Mouse (Mus musculus): ENCODE data around the gene Stpg2.

The Stpg2 gene

DNA sequence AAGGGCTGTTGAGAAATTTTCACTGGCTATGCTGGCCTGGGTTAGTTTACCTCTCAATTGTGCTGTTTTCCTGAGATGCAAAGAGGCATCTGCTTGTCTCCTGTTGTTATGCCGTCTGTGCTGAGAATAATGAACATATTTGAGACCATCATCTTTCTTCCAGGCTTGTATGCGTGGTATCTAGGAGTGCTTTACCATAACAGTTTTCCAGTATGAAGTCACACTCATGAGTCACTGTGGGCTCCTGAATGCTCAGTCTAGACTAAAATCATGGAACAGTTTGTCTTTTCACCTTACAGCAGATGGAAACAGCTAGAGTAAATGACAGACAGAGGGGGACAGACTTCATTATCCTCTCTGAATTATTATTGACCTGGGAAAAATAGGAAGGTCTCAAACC, 527.7 kb downstream of the Stpg2 start:
- DNase-seq (ENCODE audit: low spot score), result no peak

GRCm38 (mm10) chr3:139739388-139739787, 533.9 kb downstream of the Stpg2 start:
- no peak for DNase-seq (ENCODE audit: low spot score)

Data from c-Kit-positive CD71-positive TER-119-positive erythroid progenitor cells, embryonic 14.5 days (primary cell).